Mouse (Mus musculus): ENCODE data around the gene Gucy1b2.
A peak's percentile ranks its signal among the peaks of the same experiment; 100 is the strongest.

The Gucy1b2 gene

GRCm38 (mm10) chr14:62361263-62361980 is 94.7 kb downstream of the Gucy1b2 start:
- DNase-seq = no peak

- no peak for DNase-seq
Observed at GRCm38 (mm10) chr14:62355201-62355600, 100.9 kb downstream of the Gucy1b2 start.

GRCm38 (mm10) chr14:62353793-62354192 is 102.3 kb downstream of the Gucy1b2 start:
- no peak for DNase-seq

GRCm38 (mm10) chr14:62353372-62353771 is 102.7 kb downstream of the Gucy1b2 start:
- no peak for DNase-seq

GRCm38 (mm10) chr14:62350890-62351289 is 105.2 kb downstream of the Gucy1b2 start:
- DNase-seq = no peak

- DNase-seq = no peak
Observed at GRCm38 (mm10) chr14:62350186-62350585, 105.9 kb downstream of the Gucy1b2 start.

- DNase-seq = no peak
Observed at GRCm38 (mm10) chr14:62349786-62350185, 106.3 kb downstream of the Gucy1b2 start.

- DNase-seq = peak; percentile 35 to 43
Observed at GRCm38 (mm10) chr14:62347103-62347502, 109.0 kb downstream of the Gucy1b2 start.

GRCm38 (mm10) chr14:62346570-62346969 is 109.5 kb downstream of the Gucy1b2 start:
- no peak for DNase-seq
